Mouse (Mus musculus): ENCODE measurements around the gene Cx3cl1. TPM values are rescaled to one million over a fixed set of nuclear protein-coding genes. Genes with fewer than 3 reads are reported as not detected.

Cx3cl1 gene
- polyA plus RNA-seq, 1 experiment from 2014 or later, result 21.8 TPM

DNA sequence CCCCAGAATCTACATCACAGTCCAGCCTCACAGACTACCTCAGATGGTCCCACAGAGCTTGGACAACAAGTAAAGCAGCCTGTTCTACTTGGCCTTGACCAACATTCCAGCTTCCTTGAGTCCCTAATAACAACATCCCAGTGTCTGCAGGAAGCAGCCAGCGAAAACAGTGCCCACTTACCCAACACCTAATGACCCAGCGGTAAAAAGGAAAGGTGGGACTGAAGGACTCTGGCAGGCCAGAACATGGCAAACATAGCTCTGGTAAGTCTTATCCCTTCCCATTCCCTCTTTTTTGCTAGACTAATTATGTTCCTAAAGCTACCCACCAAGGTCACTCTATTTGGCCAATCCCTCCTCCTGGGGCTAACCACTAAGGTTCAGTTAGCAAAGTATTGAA lies 17.8 kb upstream of the Cx3cl1 start:
- H3K27me3 ChIP-seq (ENCODE audit: control insufficient read depth, insufficient read depth, low read length), result no peaks in the 10 kb centered on the region
- DNase-seq (no peak), ATAC-seq (ENCODE audit: low FRiP score, low TSS enrichment) (no peak)
- WGBS, result 88% methylated on average over 2 of the region's 2 CpGs
- H3K36me3 ChIP-seq (ENCODE audit: control insufficient read depth, insufficient read depth, low read length), result no peaks in the 10 kb centered on the region
- no peak overlapping the region for H3K4me2 ChIP-seq (ENCODE audit: low read length)
- no peaks in the 10 kb centered on the region for H3K4me1 ChIP-seq (ENCODE audit: control insufficient read depth, insufficient read depth, low read length)
- H3K9me3 ChIP-seq (ENCODE audit: control insufficient read depth, low read length), result no peaks in the 10 kb centered on the region
- H3K27ac ChIP-seq (replicated peaks; ENCODE audit: low read depth, low read length), result no peak overlapping the region
- no peak overlapping the region for H3K9ac ChIP-seq (replicated peaks; ENCODE audit: low read length)
- H3K4me3 ChIP-seq (replicated peaks; ENCODE audit: low read depth, low read length), result no peak overlapping the region

DNA sequence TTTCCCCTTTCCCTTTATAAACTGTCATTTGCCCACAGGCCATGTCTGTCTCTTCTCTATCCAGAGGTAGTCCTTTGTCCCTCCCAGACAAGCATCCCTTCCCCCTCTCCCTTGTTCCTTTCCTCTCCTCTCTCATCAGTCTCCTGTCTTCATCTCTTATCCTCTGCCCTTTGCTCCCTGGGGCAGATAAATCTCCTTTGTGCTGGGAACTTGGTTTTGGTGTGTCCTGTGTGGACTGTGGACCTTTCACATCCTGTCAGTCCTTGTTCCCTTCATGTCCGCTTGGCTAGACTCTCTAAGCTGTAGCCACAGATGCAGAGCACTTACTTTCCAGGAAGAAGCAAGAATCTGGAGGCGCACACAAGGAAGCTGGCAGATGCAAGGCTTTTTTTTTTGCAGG lies 17.3 kb upstream of the Cx3cl1 start:
- ATAC-seq (ENCODE audit: low FRiP score, low TSS enrichment), result no peak
- no peak for DNase-seq
- Histone ChIP-seq H3K4me3 (replicated peaks; ENCODE audit: low read depth, low read length) (no peak overlapping the region), H3K36me3 (ENCODE audit: control insufficient read depth, insufficient read depth, low read length) (no peaks in the 10 kb centered on the region), H3K9ac (replicated peaks; ENCODE audit: low read length) (no peak overlapping the region), H3K27me3 (ENCODE audit: control insufficient read depth, insufficient read depth, low read length) (no peaks in the 10 kb centered on the region), H3K4me1 (ENCODE audit: control insufficient read depth, insufficient read depth, low read length) (no peaks in the 10 kb centered on the region), H3K9me3 (ENCODE audit: control insufficient read depth, low read length) (no peaks in the 10 kb centered on the region), H3K27ac (replicated peaks; ENCODE audit: low read depth, low read length) (no peak overlapping the region), H3K4me2 (ENCODE audit: low read length) (no peak overlapping the region)
- whole genome bisulfite sequencing, result 56% methylated on average over 2 of the region's 2 CpGs

DNA sequence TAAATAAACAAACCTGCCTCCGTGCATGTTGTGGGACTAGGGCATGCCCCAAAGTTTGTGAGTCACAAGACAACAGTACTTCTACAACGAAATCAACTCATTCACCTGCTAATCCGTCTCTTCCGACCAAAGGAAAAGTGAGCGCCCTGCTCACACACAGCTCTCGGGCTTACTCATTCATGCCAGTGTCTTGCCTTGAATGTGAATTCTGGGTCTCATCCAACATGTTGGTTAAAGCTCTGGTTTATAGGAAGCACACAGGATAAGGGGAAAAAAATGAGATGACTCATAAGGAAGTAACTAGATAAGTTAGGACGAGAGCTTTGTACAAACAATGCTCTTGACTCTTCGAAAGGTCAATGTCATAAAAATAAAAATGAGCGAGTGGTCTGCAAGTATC lies 4.8 kb upstream of the Cx3cl1 start:
- no peak for ATAC-seq (ENCODE audit: low FRiP score, low TSS enrichment)
- no peak for DNase-seq
- H3K36me3 ChIP-seq (ENCODE audit: control insufficient read depth, insufficient read depth, low read length), result no peaks in the 10 kb centered on the region
- peaks cover 7% of the 10 kb centered on the region for H3K4me1 ChIP-seq (ENCODE audit: control insufficient read depth, insufficient read depth, low read length)
- H3K27ac ChIP-seq (replicated peaks; ENCODE audit: low read depth, low read length), result no peak overlapping the region
- H3K9ac ChIP-seq (replicated peaks; ENCODE audit: low read length), result no peak overlapping the region
- no peak overlapping the region for H3K4me2 ChIP-seq (ENCODE audit: low read length)
- no peaks in the 10 kb centered on the region for H3K9me3 ChIP-seq (ENCODE audit: control insufficient read depth, low read length)
- H3K27me3 ChIP-seq (ENCODE audit: control insufficient read depth, insufficient read depth, low read length), result peaks cover 10% of the 10 kb centered on the region; the same call in 1 of the 2 replicates
- H3K4me3 ChIP-seq (replicated peaks; ENCODE audit: low read depth, low read length), result no peak overlapping the region
- 85% methylated on average over 9 of the region's 9 CpGs for WGBS

DNA sequence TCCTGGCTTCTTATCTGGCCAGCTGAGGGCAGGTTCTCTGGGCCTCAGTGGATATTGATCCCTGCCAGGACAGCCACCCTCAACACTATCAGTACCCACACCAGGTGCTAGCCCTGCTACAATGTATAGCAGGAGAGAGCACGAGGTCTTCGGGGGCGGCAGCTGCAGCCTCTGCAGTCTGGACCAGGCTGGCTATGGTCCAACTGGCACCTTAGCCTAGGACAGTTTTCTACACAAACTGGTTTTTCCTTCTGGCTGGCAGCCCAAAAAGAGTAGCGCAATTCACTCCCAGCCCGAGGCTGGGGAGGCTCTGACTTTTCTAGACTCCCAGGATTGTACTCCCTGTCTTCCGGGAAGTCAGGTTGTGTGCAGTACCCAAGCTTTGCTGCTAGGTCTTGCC lies 864 bp upstream of the Cx3cl1 start:
- ATAC-seq (ENCODE audit: low FRiP score, low TSS enrichment), result no peak
- WGBS, result 52% methylated on average over 6 of the region's 6 CpGs
- DNase-seq, result peak; percentile 67

GRCm38 (mm10) chr8:94773048-94773447 lies 1.2 kb downstream of the Cx3cl1 start:
- Histone ChIP-seq H3K4me1 (ENCODE audit: control insufficient read depth, insufficient read depth, low read length) (peaks cover 28% of the 10 kb centered on the region), H3K4me2 (ENCODE audit: low read length) (peak overlapping the region; percentile 92), H3K9me3 (ENCODE audit: control insufficient read depth, low read length) (no peaks in the 10 kb centered on the region), H3K4me3 (replicated peaks; ENCODE audit: low read depth, low read length) (peak overlapping the region; percentile 55), H3K9ac (replicated peaks; ENCODE audit: low read length) (no peak overlapping the region), H3K36me3 (ENCODE audit: control insufficient read depth, insufficient read depth, low read length) (no peaks in the 10 kb centered on the region), H3K27ac (replicated peaks; ENCODE audit: low read depth, low read length) (no peak overlapping the region), H3K27me3 (ENCODE audit: control insufficient read depth, insufficient read depth, low read length) (peaks cover 18% of the 10 kb centered on the region; the same call in 1 of the 2 replicates)
- WGBS, result 44% methylated on average over 6 of the region's 6 CpGs
- DNase-seq, result no peak
- no peak for ATAC-seq (ENCODE audit: low FRiP score, low TSS enrichment)

More for the DNA sequence above, 864 bp upstream of the Cx3cl1 start:
- Histone ChIP-seq H3K9ac (replicated peaks; ENCODE audit: low read length) (no peak overlapping the region), H3K27ac (replicated peaks; ENCODE audit: low read depth, low read length) (no peak overlapping the region), H3K27me3 (ENCODE audit: control insufficient read depth, insufficient read depth, low read length) (peaks cover 18% of the 10 kb centered on the region; the same call in 1 of the 2 replicates), H3K9me3 (ENCODE audit: control insufficient read depth, low read length) (no peaks in the 10 kb centered on the region), H3K4me2 (ENCODE audit: low read length) (peak overlapping the region; percentile 92), H3K4me1 (ENCODE audit: control insufficient read depth, insufficient read depth, low read length) (peaks cover 28% of the 10 kb centered on the region), H3K36me3 (ENCODE audit: control insufficient read depth, insufficient read depth, low read length) (no peaks in the 10 kb centered on the region), H3K4me3 (replicated peaks; ENCODE audit: low read depth, low read length) (no peak overlapping the region; the same call in 1 of the 2 replicates)

GRCm38 (mm10) chr8:94773700-94774171 lies 1.9 kb downstream of the Cx3cl1 start:
- H3K4me1 ChIP-seq (ENCODE audit: control insufficient read depth, insufficient read depth, low read length), result peaks cover 32% of the 10 kb centered on the region
- no peaks in the 10 kb centered on the region for H3K36me3 ChIP-seq (ENCODE audit: control insufficient read depth, insufficient read depth, low read length)
- peak; percentile 60 for DNase-seq
- no peak overlapping the region for H3K9ac ChIP-seq (replicated peaks; ENCODE audit: low read length)
- peak overlapping the region; percentile 92 for H3K4me2 ChIP-seq (ENCODE audit: low read length)
- 8% methylated on average over 12 of the region's 12 CpGs for WGBS
- H3K4me3 ChIP-seq (replicated peaks; ENCODE audit: low read depth, low read length), result peak overlapping the region; percentile 55
- H3K27ac ChIP-seq (replicated peaks; ENCODE audit: low read depth, low read length), result no peak overlapping the region; the same call in 1 of the 2 replicates
- H3K9me3 ChIP-seq (ENCODE audit: control insufficient read depth, low read length), result no peaks in the 10 kb centered on the region
- ATAC-seq (ENCODE audit: low FRiP score, low TSS enrichment), result 0 out of 2 replicates have a peak, but pooled peaks have one; percentile 22
- H3K27me3 ChIP-seq (ENCODE audit: control insufficient read depth, insufficient read depth, low read length), result peaks cover 18% of the 10 kb centered on the region; the same call in 1 of the 2 replicates

- H3K4me1 ChIP-seq (ENCODE audit: control insufficient read depth, insufficient read depth, low read length), result peaks cover 34% of the 10 kb centered on the region
- no peak overlapping the region for H3K27ac ChIP-seq (replicated peaks; ENCODE audit: low read depth, low read length)
- no peak overlapping the region for H3K9ac ChIP-seq (replicated peaks; ENCODE audit: low read length)
- no peaks in the 10 kb centered on the region for H3K36me3 ChIP-seq (ENCODE audit: control insufficient read depth, insufficient read depth, low read length)
- no peak overlapping the region for H3K4me2 ChIP-seq (ENCODE audit: low read length)
- ATAC-seq (ENCODE audit: low FRiP score, low TSS enrichment), result no peak
- no peak for DNase-seq
- no peak overlapping the region for H3K4me3 ChIP-seq (replicated peaks; ENCODE audit: low read depth, low read length)
- peaks cover 18% of the 10 kb centered on the region; the same call in 1 of the 2 replicates for H3K27me3 ChIP-seq (ENCODE audit: control insufficient read depth, insufficient read depth, low read length)
- WGBS, result 82% methylated on average over 1 of the region's 1 CpGs
- no peaks in the 10 kb centered on the region for H3K9me3 ChIP-seq (ENCODE audit: control insufficient read depth, low read length)
These were observed 2.8 kb downstream of the Cx3cl1 start for GRCm38 (mm10) chr8:94774601-94775000.

DNA sequence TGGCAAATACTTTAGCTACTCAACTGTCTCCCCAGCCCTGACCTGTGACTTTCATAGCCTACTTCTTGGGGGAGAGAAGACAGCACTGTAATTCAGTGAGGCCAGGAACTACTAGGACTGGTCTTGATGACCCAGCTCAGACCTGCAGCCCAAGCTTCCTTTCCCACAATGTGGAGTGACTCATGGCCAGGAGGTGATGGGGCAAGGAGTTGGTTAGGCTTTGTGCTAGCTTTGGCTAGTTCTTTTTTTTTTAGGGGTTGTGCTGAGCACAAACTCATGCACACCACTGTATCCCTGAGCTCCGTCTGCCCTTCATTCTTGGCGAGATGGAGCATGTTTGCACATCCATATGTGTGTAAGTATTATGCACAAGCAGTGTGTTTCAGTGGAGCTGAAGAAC lies 4.5 kb downstream of the Cx3cl1 start:
- no peak overlapping the region for H3K4me3 ChIP-seq (replicated peaks; ENCODE audit: low read depth, low read length)
- no peak overlapping the region for H3K4me2 ChIP-seq (ENCODE audit: low read length)
- H3K4me1 ChIP-seq (ENCODE audit: control insufficient read depth, insufficient read depth, low read length), result peaks cover 32% of the 10 kb centered on the region
- ATAC-seq (ENCODE audit: low FRiP score, low TSS enrichment) (no peak), DNase-seq (no peak)
- H3K27me3 ChIP-seq (ENCODE audit: control insufficient read depth, insufficient read depth, low read length), result peaks cover 12% of the 10 kb centered on the region; the same call in 1 of the 2 replicates
- H3K9ac ChIP-seq (replicated peaks; ENCODE audit: low read length), result no peak overlapping the region
- no peak overlapping the region for H3K27ac ChIP-seq (replicated peaks; ENCODE audit: low read depth, low read length)
- WGBS, result 93% methylated on average over 2 of the region's 2 CpGs
- H3K9me3 ChIP-seq (ENCODE audit: control insufficient read depth, low read length), result no peaks in the 10 kb centered on the region
- no peaks in the 10 kb centered on the region for H3K36me3 ChIP-seq (ENCODE audit: control insufficient read depth, insufficient read depth, low read length)

DNA sequence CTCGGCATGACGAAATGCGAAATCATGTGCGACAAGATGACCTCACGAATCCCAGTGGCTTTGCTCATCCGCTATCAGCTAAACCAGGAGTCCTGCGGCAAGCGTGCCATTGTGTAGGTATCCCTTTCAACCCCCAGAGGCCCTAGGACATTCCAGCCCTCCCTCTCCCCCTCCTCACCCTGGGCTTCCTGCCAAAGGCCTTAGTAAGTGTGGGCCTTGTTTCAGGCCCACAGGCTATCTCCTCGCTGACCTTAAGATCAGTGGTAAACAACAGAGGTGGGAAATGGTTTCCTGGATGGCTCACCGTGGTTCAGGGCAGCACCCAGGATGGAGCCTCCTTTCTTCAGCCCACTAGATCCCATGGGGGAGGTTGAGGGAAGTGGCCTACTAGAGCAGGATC lies 6.2 kb downstream of the Cx3cl1 start:
- WGBS, result 66% methylated on average over 10 of the region's 10 CpGs

More for the DNA sequence above, 6.2 kb downstream of the Cx3cl1 start:
- no peak overlapping the region for H3K27ac ChIP-seq (replicated peaks; ENCODE audit: low read depth, low read length)
- no peak overlapping the region for H3K4me2 ChIP-seq (ENCODE audit: low read length)
- H3K36me3 ChIP-seq (ENCODE audit: control insufficient read depth, insufficient read depth, low read length), result no peaks in the 10 kb centered on the region
- H3K9ac ChIP-seq (replicated peaks; ENCODE audit: low read length), result no peak overlapping the region
- H3K9me3 ChIP-seq (ENCODE audit: control insufficient read depth, low read length), result no peaks in the 10 kb centered on the region
- peaks cover 5% of the 10 kb centered on the region; the same call in 1 of the 2 replicates for H3K27me3 ChIP-seq (ENCODE audit: control insufficient read depth, insufficient read depth, low read length)
- ATAC-seq (ENCODE audit: low FRiP score, low TSS enrichment), result no peak
- peaks cover 22% of the 10 kb centered on the region for H3K4me1 ChIP-seq (ENCODE audit: control insufficient read depth, insufficient read depth, low read length)
- peak; percentile 31 for DNase-seq
- H3K4me3 ChIP-seq (replicated peaks; ENCODE audit: low read depth, low read length), result no peak overlapping the region
